Mouse (Mus musculus) forebrain, embryonic 16.5 days (tissue): Measurements from ENCODE around the gene Gps2. TPM values are rescaled to one million over a fixed set of nuclear protein-coding genes. Genes with fewer than 3 reads are reported as not detected.
A peak's percentile ranks its signal among the peaks of the same experiment; 100 is the strongest.

ENCODE experiments used
- ATAC-seq: fragments of 200-750 bp; cut with Nextera tagmentation; 2 replicates; pipeline ENCODE4 v1.8.0; 2017; ENCODE audit warnings: mild to moderate bottlenecking, moderate library complexity
- H3K27ac ChIP-seq: fragments of 300-500 bp; sonication (generic); 2 replicates; pipeline ENCODE4 v1.5.1; 2014; ENCODE audit warnings: low read length, control low read depth
- H3K27me3 ChIP-seq: fragments of 300-500 bp; sonication (generic); replicated peaks from 2 replicates; pipeline ENCODE4 v1.6.1; 2014; ENCODE audit warnings: low read length; ENCODE audit not compliant: control insufficient read depth, insufficient read depth
- H3K36me3 ChIP-seq: fragments of 300-500 bp; sonication (generic); 2 replicates; pipeline ENCODE4 v1.6.1; 2014; ENCODE audit not compliant: control insufficient read depth, insufficient read depth
- H3K4me1 ChIP-seq: fragments of 300-500 bp; sonication (generic); replicated peaks from 2 replicates; pipeline ENCODE4 v1.6.1; 2014; ENCODE audit warnings: low read length; ENCODE audit not compliant: control insufficient read depth, insufficient read depth
- H3K4me2 ChIP-seq: fragments of 300-500 bp; sonication (generic); 2 replicates; pipeline ENCODE4 v1.6.1; 2014; ENCODE audit warnings: mild to moderate bottlenecking, low read length, control low read depth
- H3K4me3 ChIP-seq: fragments of 300-500 bp; sonication (generic); replicated peaks from 2 replicates; pipeline ENCODE4 v1.5.1; 2014; ENCODE audit warnings: mild to moderate bottlenecking, low read length, control low read depth
- H3K9ac ChIP-seq: fragments of 300-500 bp; sonication (generic); replicated peaks from 2 replicates; pipeline ENCODE4 v1.6.1; 2014; ENCODE audit warnings: low read depth, low read length, control low read depth
- H3K9me3 ChIP-seq: fragments of 300-500 bp; sonication (generic); 2 replicates; pipeline ENCODE4 v1.6.1; 2016; ENCODE audit warnings: low read length; ENCODE audit not compliant: control insufficient read depth
- WGBS: fragments of 180-500 bp; shearing (Covaris S2); extraction: QIAGEN DNeasy Blood & Tissue Kit; methylation state at CpG from one replicate; pipeline ENCODE4 v1.1.7; 2014; 5-methylcytosine and 5-hydroxymethylcytosine counted together
- polyA plus RNA-seq: library from polyadenylated mRNA; unstranded; fragments of >200 nt; fragmentation: Nextera tagmentation; extraction: Ambion mirVana; gene quantifications from 2 replicates; pipeline ENCODE4 v1.2.1, GENCODE M21; 2015

The Gps2 gene
- polyA plus RNA-seq, 1 experiment from 2014 or later = 91.8 TPM

- Histone ChIP-seq H3K36me3 (no peaks in the 10 kb centered on the region), H3K9ac (no peak overlapping the region), H3K4me2 (no peak overlapping the region), H3K9me3 (no peaks in the 10 kb centered on the region), H3K4me1 (peaks cover 15% of the 10 kb centered on the region), H3K27ac (no peak overlapping the region), H3K4me3 (no peak overlapping the region), H3K27me3 (no peaks in the 10 kb centered on the region)
- ATAC-seq = no peak
- 75% methylated on average over 3 of the region's 3 CpGs for WGBS
These were observed 17.4 kb downstream of the Gps2 start for GRCm38 (mm10) chr11:69930967-69931537.

GRCm38 (mm10) chr11:69931769-69932168 lies 18.1 kb downstream of the Gps2 start:
- H3K27me3 ChIP-seq = peaks cover 2% of the 10 kb centered on the region; the same call in 1 of the 2 replicates
- no peak for ATAC-seq
- WGBS = 72% methylated on average over 8 of the region's 8 CpGs
- H3K4me2 ChIP-seq = no peak overlapping the region
- H3K9me3 ChIP-seq = no peaks in the 10 kb centered on the region
- no peak overlapping the region for H3K9ac ChIP-seq
- peaks cover 22% of the 10 kb centered on the region for H3K4me1 ChIP-seq
- H3K36me3 ChIP-seq = no peaks in the 10 kb centered on the region
- H3K4me3 ChIP-seq = no peak overlapping the region
- no peak overlapping the region for H3K27ac ChIP-seq

- Histone ChIP-seq H3K27me3 (peaks cover 7% of the 10 kb centered on the region), H3K9me3 (no peaks in the 10 kb centered on the region), H3K4me2 (no peak overlapping the region), H3K36me3 (no peaks in the 10 kb centered on the region), H3K27ac (no peak overlapping the region), H3K4me3 (no peak overlapping the region), H3K4me1 (peaks cover 22% of the 10 kb centered on the region), H3K9ac (no peak overlapping the region)
- ATAC-seq = no peak
- WGBS = 45% methylated on average over 3 of the region's 3 CpGs
These were observed 18.6 kb downstream of the Gps2 start for GRCm38 (mm10) chr11:69932254-69932653.

- Histone ChIP-seq H3K4me1 (peaks cover 22% of the 10 kb centered on the region), H3K36me3 (no peaks in the 10 kb centered on the region), H3K9me3 (no peaks in the 10 kb centered on the region), H3K9ac (no peak overlapping the region), H3K27me3 (peaks cover 10% of the 10 kb centered on the region), H3K27ac (no peak overlapping the region), H3K4me2 (no peak overlapping the region), H3K4me3 (no peak overlapping the region)
- 76% methylated on average over 4 of the region's 4 CpGs for WGBS
- no peak for ATAC-seq
These were observed 19.4 kb downstream of the Gps2 start for GRCm38 (mm10) chr11:69933066-69933465.

GRCm38 (mm10) chr11:69934169-69934568 lies 20.5 kb downstream of the Gps2 start:
- Histone ChIP-seq H3K4me3 (peak overlapping the region; percentile 26), H3K36me3 (no peaks in the 10 kb centered on the region), H3K9me3 (no peaks in the 10 kb centered on the region), H3K4me2 (peak overlapping the region; percentile 45), H3K27ac (no peak overlapping the region), H3K27me3 (peaks cover 13% of the 10 kb centered on the region), H3K9ac (no peak overlapping the region), H3K4me1 (peaks cover 22% of the 10 kb centered on the region)
- 1% methylated on average over 18 of the region's 18 CpGs for WGBS
- peak; percentile 56 for ATAC-seq

GRCm38 (mm10) chr11:69934681-69935080 lies 21.0 kb downstream of the Gps2 start:
- Histone ChIP-seq H3K4me3 (peak overlapping the region; percentile 26), H3K4me1 (peaks cover 22% of the 10 kb centered on the region), H3K36me3 (no peaks in the 10 kb centered on the region), H3K27ac (no peak overlapping the region), H3K4me2 (peak overlapping the region; percentile 45; the same call in 1 of the 2 replicates), H3K9me3 (no peaks in the 10 kb centered on the region), H3K27me3 (peaks cover 13% of the 10 kb centered on the region), H3K9ac (no peak overlapping the region)
- 17% methylated on average over 6 of the region's 6 CpGs for WGBS
- ATAC-seq = no peak

- peaks cover 13% of the 10 kb centered on the region for H3K27me3 ChIP-seq
- peak within 1 kb of the TSS; percentile 100 for H3K4me2 ChIP-seq
- peak; percentile 89 for ATAC-seq
- no peaks in the 10 kb centered on the region for H3K36me3 ChIP-seq
- peak within 1 kb of the TSS; percentile 62 for H3K9ac ChIP-seq
- H3K4me3 ChIP-seq = peak within 1 kb of the TSS; percentile 61
- no peaks in the 10 kb centered on the region for H3K9me3 ChIP-seq
- 1% methylated on average over 56 of the region's 62 CpGs for WGBS
- peaks cover 22% of the 10 kb centered on the region for H3K4me1 ChIP-seq
- H3K27ac ChIP-seq = no peak within 1 kb of the TSS
These were observed 21.6 kb downstream of the Gps2 start, which contains the start of gene Ybx2 for GRCm38 (mm10) chr11:69935137-69935879. Gene Ybx2 (plus strand): TSS chr11:69935796.

GRCm38 (mm10) chr11:69936156-69936555 lies 22.5 kb downstream of the Gps2 start:
- H3K27ac ChIP-seq = no peak overlapping the region
- peaks cover 13% of the 10 kb centered on the region for H3K27me3 ChIP-seq
- H3K4me1 ChIP-seq = peaks cover 22% of the 10 kb centered on the region
- no peaks in the 10 kb centered on the region for H3K36me3 ChIP-seq
- H3K4me3 ChIP-seq = peak overlapping the region; percentile 61
- H3K9ac ChIP-seq = peak overlapping the region; percentile 62
- peak overlapping the region; percentile 100 for H3K4me2 ChIP-seq
- no peaks in the 10 kb centered on the region for H3K9me3 ChIP-seq
- under 1% methylated on average over 24 of the region's 30 CpGs for WGBS
- ATAC-seq = peak; percentile 21; the same call in 1 of the 2 replicates

- Histone ChIP-seq H3K4me1 (peaks cover 22% of the 10 kb centered on the region), H3K27me3 (peaks cover 13% of the 10 kb centered on the region), H3K4me2 (peak overlapping the region; percentile 100), H3K4me3 (peak overlapping the region; percentile 61), H3K9me3 (no peaks in the 10 kb centered on the region), H3K9ac (no peak overlapping the region), H3K36me3 (no peaks in the 10 kb centered on the region), H3K27ac (no peak overlapping the region)
- 37% methylated on average over 9 of the region's 9 CpGs for WGBS
- no peak for ATAC-seq
These were observed 23.1 kb downstream of the Gps2 start for GRCm38 (mm10) chr11:69936714-69937347.
